Mouse (Mus musculus): ENCODE results near the gene Ift122.

The Ift122 gene

GRCm38 (mm10) chr6:115853091-115853813 lies at the start of gene Ift122, which contains the start of gene Mbd4:
Gene Ift122, plus strand, starts transcription at chr6:115853470.
Gene Mbd4, minus strand, starts transcription at chr6:115853371.
- peak; percentile 100 for DNase-seq

- peak; percentile 83 for DNase-seq
Observed at GRCm38 (mm10) chr6:115803541-115804382, 49.5 kb upstream of the Ift122 start.

DNA sequence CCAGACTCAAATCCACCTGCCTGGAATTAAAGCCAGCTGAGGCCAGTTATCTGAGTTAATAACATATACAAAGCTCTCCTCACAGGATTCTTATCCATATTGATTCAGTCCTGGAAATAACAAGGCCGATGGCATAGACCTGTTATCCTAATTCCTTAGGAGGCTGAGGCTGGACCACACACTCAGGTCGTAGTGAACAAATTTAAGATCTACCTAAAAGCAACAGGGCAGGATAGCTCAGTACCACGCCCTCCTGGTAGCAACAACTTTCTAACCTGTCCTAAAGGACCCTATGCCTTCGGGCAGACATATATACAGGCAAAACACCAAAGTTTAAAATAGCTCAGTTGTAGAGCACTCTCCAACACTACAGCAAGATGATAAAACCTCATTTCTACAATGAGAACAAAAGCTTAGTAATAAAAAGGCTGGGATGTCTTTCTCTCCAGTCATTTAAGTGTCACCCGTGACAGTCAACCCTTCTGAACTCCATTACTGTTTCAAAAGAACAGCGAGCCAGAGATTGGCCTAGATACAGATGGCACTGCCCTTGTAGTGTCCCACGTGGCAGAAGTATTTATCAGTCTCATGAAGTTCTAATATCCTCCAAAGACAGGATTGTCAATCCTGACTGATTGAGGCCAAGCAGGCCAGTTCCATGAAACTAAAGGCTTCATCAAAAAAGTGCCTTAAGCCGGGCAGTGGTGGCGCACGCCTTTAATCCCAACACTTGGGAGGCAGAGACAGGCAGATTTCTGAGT lies 48.7 kb upstream of the Ift122 start:
- no peak for DNase-seq

DNA sequence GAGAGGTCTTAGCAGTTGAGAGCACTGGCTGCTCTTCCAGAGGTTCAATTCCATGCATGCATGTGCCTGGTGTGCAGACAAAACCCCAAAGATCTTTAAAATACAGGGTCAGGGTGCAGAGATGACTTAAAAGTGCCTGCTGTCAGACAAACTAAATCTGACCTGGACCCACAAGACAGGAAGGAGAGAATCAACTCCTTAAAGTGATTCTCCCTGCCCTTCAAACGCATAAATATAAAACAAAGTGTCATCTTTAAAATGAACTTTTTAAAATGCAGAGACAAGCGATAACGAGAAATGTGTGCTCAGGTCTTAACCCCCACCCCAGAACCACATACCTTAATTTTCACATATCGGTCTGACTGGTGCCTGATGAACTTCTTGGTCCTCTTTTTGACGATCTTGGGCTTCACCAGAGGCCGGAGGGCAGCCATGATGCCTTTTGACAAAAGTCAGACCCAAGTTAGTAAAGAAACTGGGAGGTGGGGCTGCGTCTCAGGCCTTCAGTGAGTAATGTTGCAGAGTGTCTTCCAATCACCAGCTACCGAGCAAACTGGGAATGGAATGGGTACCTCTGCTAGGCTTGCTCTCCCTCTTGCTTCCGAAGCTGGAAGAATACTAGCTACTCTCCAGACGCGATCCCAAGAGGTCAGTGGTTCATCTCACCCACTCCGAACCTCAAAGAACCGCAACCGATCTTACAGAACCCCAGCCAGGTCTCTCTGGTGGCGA lies 45.6 kb upstream of the Ift122 start:
- no peak for DNase-seq

GRCm38 (mm10) chr6:115808196-115808487 lies 45.1 kb upstream of the Ift122 start:
- DNase-seq, result no peak

GRCm38 (mm10) chr6:115808488-115809231 lies 44.6 kb upstream of the Ift122 start, which contains the start of gene Rpl32:
Gene Rpl32, minus strand, starts transcription at chr6:115808747.
- DNase-seq, result peak; percentile 93

DNA sequence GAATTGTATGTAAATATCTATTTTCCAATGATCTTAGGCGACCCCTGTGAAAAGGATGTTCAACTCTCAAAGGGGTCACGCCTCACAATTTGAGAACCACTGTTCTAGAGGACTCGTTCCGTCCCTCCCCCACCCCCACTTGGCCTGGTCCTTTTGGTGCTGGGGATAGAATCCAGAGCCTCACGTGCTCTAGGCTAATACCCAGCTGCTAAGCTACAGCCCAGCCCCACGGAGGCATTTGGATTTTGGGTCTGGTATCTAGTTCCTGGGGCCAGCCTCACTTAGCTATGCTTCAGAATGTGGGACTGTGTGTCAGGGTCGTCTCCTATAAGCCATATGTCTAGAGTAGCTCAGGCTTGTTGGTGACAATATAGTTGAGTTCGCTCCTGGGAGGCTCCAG lies 41.7 kb upstream of the Ift122 start:
- DNase-seq, result no peak

- peak; percentile 81 for DNase-seq
Observed at GRCm38 (mm10) chr6:115814104-115814503, 39.2 kb upstream of the Ift122 start.

GRCm38 (mm10) chr6:115815041-115815440 lies 38.2 kb upstream of the Ift122 start:
- no peak for DNase-seq

DNA sequence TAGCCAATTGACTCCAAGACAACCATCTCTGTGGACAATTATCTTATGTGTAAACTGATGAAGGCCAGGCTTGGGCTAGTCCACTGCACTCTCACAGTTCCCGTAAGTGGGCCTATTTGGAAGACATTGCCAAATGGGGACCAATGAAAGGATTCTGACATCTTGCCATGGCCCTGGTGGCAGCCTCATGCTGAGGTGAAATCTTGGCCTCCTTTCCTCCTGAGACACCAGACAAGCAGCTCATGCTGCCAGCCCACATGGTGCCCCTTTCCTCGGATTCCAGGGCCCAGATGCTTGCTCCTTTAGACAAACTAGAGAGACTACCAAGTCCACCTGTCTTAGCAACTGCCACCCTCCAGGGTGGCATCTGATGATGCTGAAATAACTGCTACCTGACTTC lies 35.1 kb upstream of the Ift122 start:
- no peak for DNase-seq

DNA sequence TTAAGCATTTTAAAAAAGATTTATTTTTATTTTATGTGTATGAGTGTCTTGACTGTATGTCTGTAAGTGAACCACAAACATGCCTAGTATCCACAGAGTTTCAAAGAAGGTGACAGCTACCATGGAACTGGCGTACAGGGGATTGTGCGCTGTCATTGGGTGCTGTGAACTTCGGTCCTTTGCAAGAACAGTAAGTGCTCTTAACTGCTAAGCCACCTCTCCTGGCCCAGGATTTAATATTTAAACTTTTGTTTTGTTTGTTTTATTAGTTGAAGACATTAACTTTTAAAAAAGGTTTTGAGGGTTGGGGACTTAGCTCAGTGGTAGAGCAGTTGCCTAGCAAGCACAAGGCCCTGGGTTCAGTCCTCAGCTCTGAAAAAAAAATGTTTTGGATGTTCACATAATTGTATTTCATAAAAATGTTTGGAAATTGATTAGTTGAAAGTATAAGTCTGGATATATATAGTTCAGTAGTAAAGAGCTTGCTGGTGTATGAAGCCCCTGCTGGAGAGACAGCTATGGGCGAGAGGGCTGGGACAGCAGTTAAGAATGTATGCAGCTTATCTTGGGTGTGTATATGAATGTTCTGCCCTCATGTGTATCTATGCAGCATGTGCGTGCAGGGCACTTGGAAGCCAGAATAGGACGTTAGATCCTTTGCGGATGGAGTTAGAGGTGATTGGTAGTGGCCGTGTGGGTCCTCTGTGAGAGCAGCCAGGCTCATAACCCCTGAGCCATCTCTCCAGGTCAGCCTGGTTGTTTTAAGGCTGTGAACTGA lies 31.9 kb upstream of the Ift122 start:
- no peak for DNase-seq

GRCm38 (mm10) chr6:115823850-115824464 lies 29.3 kb upstream of the Ift122 start:
- DNase-seq, result peak; percentile 90

- DNase-seq, result no peak
Observed at GRCm38 (mm10) chr6:115830779-115831601, 22.3 kb upstream of the Ift122 start.

DNA sequence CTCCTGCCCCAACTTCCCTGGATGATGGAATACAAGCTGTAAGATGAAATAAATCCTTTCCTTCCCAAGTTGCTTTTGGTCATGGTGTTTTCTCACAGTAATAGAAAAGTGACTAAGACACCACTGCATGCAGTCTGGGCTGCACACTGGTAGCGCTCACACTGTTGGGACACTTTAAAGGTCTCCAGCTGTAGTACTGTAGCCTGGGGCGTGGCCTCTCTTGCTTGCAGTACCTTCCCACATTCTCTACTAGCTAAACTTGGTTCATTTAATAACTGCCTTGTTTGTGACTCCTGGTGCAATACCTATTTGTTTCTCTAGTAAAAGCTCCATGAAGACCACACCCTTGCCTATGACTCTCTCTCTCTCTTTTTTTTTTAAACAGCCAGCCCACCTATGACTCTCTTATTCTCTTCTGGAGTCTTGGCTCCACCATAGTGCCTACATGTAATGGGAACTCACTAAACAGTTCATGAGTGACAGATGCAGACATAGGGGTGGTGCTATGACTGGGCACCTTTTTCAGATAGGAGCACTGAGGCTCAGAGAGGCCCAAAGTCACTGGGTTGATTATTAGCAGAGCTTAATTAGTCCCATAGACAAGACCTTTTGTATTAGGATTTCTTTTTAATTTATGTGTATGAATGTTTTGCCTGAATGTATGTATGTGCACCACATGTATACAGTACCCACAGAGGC lies 21.0 kb upstream of the Ift122 start:
- DNase-seq, result no peak

DNA sequence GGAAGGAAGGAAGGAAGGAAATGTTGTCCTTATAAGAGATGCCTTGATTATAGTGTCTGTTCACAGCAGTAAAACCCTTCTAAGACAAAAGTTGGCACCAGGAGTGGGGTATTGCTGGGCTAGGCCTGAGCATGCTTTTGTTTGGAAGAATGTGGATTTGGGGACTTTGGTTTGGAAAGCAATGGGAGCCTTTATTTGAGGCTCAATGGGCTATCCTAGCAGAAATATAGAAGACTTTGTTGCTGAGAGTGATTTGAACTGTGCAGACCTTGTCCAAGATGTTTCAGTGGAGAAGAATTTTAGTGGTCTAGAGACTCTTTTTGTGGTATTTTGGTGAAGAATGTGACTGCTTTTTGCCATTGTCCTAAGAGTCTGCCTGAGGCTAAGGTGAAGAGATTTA lies 19.4 kb upstream of the Ift122 start:
- no peak for DNase-seq

- peak; percentile 88 for DNase-seq
Observed at GRCm38 (mm10) chr6:115838161-115838597, 15.1 kb upstream of the Ift122 start, which contains the start of gene Efcab12. Gene Efcab12, minus strand, starts transcription at chr6:115838412.

DNA sequence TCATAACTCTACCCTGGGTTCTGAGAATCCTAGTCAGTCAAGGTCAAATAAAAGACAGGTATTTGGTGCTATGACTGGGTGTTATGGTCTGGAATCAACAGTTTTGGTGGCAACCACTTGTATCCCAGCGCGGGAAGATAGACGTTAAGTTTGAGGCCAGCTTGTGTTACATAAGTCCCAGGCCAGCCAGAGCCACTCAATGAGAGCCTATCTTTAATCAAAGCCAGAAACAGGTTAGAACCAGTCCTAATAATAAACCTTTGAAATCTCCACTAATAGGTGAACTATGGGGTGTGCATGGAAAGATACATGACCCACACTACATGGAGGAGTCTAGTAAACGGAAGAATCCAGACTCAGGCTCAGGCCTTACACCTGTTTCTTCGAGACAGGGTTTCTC lies 14.5 kb upstream of the Ift122 start:
- no peak for DNase-seq

GRCm38 (mm10) chr6:115845006-115845405 lies 8.3 kb upstream of the Ift122 start:
- no peak for DNase-seq

Data from embryo, embryonic 11 days (tissue).